Comparison of ENCODE assay signal across 25 mouse cellular contexts in genomic region chr1:160281337-160282084, GRCm38 (mm10).
DNase-seq lines count a peak whose midpoint lies in the region; ATAC-seq and TF ChIP-seq lines count a peak whose summit lies in the region.
"Had no signal": no experiment of that assay in that cellular context is flagged by ENCODE, and none has a peak within 500 bp of the region (broad histone marks: within the 10 kb centered on the region; RNA-seq: fewer than 3 reads in every experiment).

No protein-coding gene starts in this region.

- no peak overlapping the region for H3K9ac ChIP-seq in intestine, embryonic 15.5 days
- H3K9ac ChIP-seq in intestine, embryonic 16.5 days (ENCODE audit: low read depth, low read length), result no peak overlapping the region
- H3K9ac ChIP-seq in lung, embryonic 15.5 days, result no peak overlapping the region
- H3K9ac ChIP-seq in liver, embryonic 14.5 days (replicated peaks), result no peak overlapping the region
- no peak overlapping the region for H3K9ac ChIP-seq in stomach, postnatal 0 days (ENCODE audit: low read length)
- H3K9ac ChIP-seq: forebrain, embryonic 13.5 days; hindbrain, embryonic 13.5 days; limb, embryonic 15.5 days had no signal

- no peaks in the 10 kb centered on the region for H3K36me3 ChIP-seq in intestine, embryonic 15.5 days
- H3K36me3 ChIP-seq in intestine, embryonic 16.5 days (ENCODE audit: control insufficient read depth, insufficient read depth, low read length), result no peaks in the 10 kb centered on the region
- H3K36me3 ChIP-seq in lung, embryonic 15.5 days, result no peaks in the 10 kb centered on the region
- no peaks in the 10 kb centered on the region for H3K36me3 ChIP-seq in liver, embryonic 14.5 days (replicated peaks; ENCODE audit: control insufficient read depth, insufficient read depth, low read depth)
- H3K36me3 ChIP-seq in stomach, postnatal 0 days (ENCODE audit: control insufficient read depth, insufficient read depth, low read length), result no peaks in the 10 kb centered on the region
- H3K36me3 ChIP-seq: hindbrain, embryonic 13.5 days; limb, embryonic 10.5 days; limb, embryonic 15.5 days had no signal

- no peaks in the 10 kb centered on the region for H3K27me3 ChIP-seq in intestine, embryonic 15.5 days (replicated peaks)
- H3K27me3 ChIP-seq in intestine, embryonic 16.5 days (replicated peaks; ENCODE audit: control insufficient read depth, insufficient read depth, low read length), result no peaks in the 10 kb centered on the region
- H3K27me3 ChIP-seq in lung, embryonic 15.5 days, result no peaks in the 10 kb centered on the region
- no peaks in the 10 kb centered on the region for H3K27me3 ChIP-seq in liver, embryonic 14.5 days (ENCODE audit: control insufficient read depth, insufficient read depth, low read length)
- H3K27me3 ChIP-seq in stomach, postnatal 0 days (ENCODE audit: control insufficient read depth, insufficient read depth, low read length), result no peaks in the 10 kb centered on the region
- H3K27me3 ChIP-seq: forebrain, embryonic 13.5 days; hindbrain, embryonic 13.5 days; limb, embryonic 15.5 days had no signal

- TF ChIP-seq EP300 in liver, embryonic 14.5 days (IDR thresholded peaks at IDR 0.05; ENCODE audit: low read depth), result no peak
- no peak for TF ChIP-seq EP300 in stomach, postnatal 0 days (optimal IDR thresholded peaks at IDR 0.05)

- no peak overlapping the region for H3K27ac ChIP-seq in intestine, embryonic 15.5 days
- H3K27ac ChIP-seq in intestine, embryonic 16.5 days (ENCODE audit: low read length), result no peak overlapping the region
- peak overlapping the region; percentile 46; the same call in 1 of the 2 replicates for H3K27ac ChIP-seq in lung, embryonic 15.5 days
- peak overlapping the region; percentile 1 for H3K27ac ChIP-seq in liver, embryonic 14.5 days
- H3K27ac ChIP-seq in stomach, postnatal 0 days (replicated peaks), result 0 out of 2 replicates have a peak overlapping the region, but pooled peaks have one; percentile 24
- H3K27ac ChIP-seq: forebrain, embryonic 13.5 days; hindbrain, embryonic 13.5 days; limb, embryonic 10.5 days; limb, embryonic 15.5 days had no signal

- H3K9me3 ChIP-seq in intestine, embryonic 15.5 days, result no peaks in the 10 kb centered on the region
- H3K9me3 ChIP-seq in intestine, embryonic 16.5 days (ENCODE audit: control insufficient read depth, low read length), result no peaks in the 10 kb centered on the region
- no peaks in the 10 kb centered on the region for H3K9me3 ChIP-seq in lung, embryonic 15.5 days
- H3K9me3 ChIP-seq in liver, embryonic 14.5 days (ENCODE audit: control insufficient read depth, low read length), result no peaks in the 10 kb centered on the region
- H3K9me3 ChIP-seq in stomach, postnatal 0 days (ENCODE audit: control insufficient read depth, low read length), result no peaks in the 10 kb centered on the region
- H3K9me3 ChIP-seq: forebrain, embryonic 13.5 days; hindbrain, embryonic 13.5 days; limb, embryonic 10.5 days; limb, embryonic 15.5 days had no signal

- 0 out of 2 replicates have a peak, but pooled peaks cover 2% of the 10 kb centered on the region for H3K4me1 ChIP-seq in intestine, embryonic 15.5 days (replicated peaks)
- 0 out of 2 replicates have a peak, but pooled peaks cover 2% of the 10 kb centered on the region for H3K4me1 ChIP-seq in intestine, embryonic 16.5 days (ENCODE audit: control insufficient read depth, insufficient read depth, low read length)
- H3K4me1 ChIP-seq in lung, embryonic 15.5 days, result peaks cover 12% of the 10 kb centered on the region
- H3K4me1 ChIP-seq in liver, embryonic 14.5 days (replicated peaks; ENCODE audit: control insufficient read depth in 2 of 2, insufficient read depth in 2 of 2, low read length in 1 of 2), result peaks cover 12 to 27% of the 10 kb centered on the region in 2 experiments
- H3K4me1 ChIP-seq in stomach, postnatal 0 days (replicated peaks; ENCODE audit: control insufficient read depth, insufficient read depth), result no peaks in the 10 kb centered on the region
- H3K4me1 ChIP-seq: limb, embryonic 10.5 days; limb, embryonic 15.5 days had no signal

- WGBS in intestine, embryonic 15.5 days, result 30% methylated on average over 3 of the region's 3 CpGs
- 32% methylated on average over 3 of the region's 3 CpGs for WGBS in intestine, embryonic 16.5 days
- WGBS in lung, embryonic 15.5 days, result 29% methylated on average over 3 of the region's 3 CpGs
- 50% methylated on average over 3 of the region's 3 CpGs for WGBS in liver, embryonic 14.5 days (ENCODE audit: insufficient replicate concordance)
- WGBS in stomach, postnatal 0 days, result 26% methylated on average over 3 of the region's 3 CpGs

- no peak for DNase-seq in lung, adult 18-20 months
- DNase-seq in liver, embryonic 14.5 days (ENCODE audit: low read depth in 3 of 3, low spot score in 3 of 3), result no peak
- DNase-seq in stomach, postnatal 0 days (ENCODE audit: low spot score), result no peak
- DNase-seq in spleen, postnatal 4 days (ENCODE audit: low spot score in 2 of 2), result no peak
- DNase-seq in cerebellum, adult 11-12 months, result no peak
- DNase-seq: adrenal gland, postnatal 25 days; cerebellum, adult 8-10 months; cerebellum, postnatal 25 days; heart, postnatal 4 days; kidney, adult 2 months; kidney, postnatal 36 days; layer of hippocampus, postnatal 36 days; midbrain, embryonic 14.5 days; right cerebral cortex, postnatal 14 days; thymus, adult 18-20 months; thymus, postnatal 25 days had no signal

- no peak overlapping the region for H3K4me3 ChIP-seq in intestine, embryonic 15.5 days (replicated peaks)
- H3K4me3 ChIP-seq in intestine, embryonic 16.5 days (ENCODE audit: low read length), result no peak overlapping the region
- no peak overlapping the region for H3K4me3 ChIP-seq in lung, embryonic 15.5 days
- H3K4me3 ChIP-seq in liver, embryonic 14.5 days (ENCODE audit: insufficient read depth in 1 of 2, low read depth in 2 of 2, low read length in 2 of 2), result no peak overlapping the region
- no peak overlapping the region for H3K4me3 ChIP-seq in stomach, postnatal 0 days (ENCODE audit: low read depth, low read length)
- H3K4me3 ChIP-seq: forebrain, embryonic 13.5 days; hindbrain, embryonic 13.5 days; limb, embryonic 10.5 days; limb, embryonic 15.5 days had no signal

- peak; percentile 23; the same call in 1 of the 2 replicates for ATAC-seq in intestine, embryonic 15.5 days
- no peak for ATAC-seq in intestine, embryonic 16.5 days
- ATAC-seq in lung, embryonic 15.5 days (ENCODE audit: borderline replicate concordance, extremely low read depth, low FRiP score, low TSS enrichment), result peak; percentile 84
- no peak for ATAC-seq in liver, embryonic 14.5 days (ENCODE audit: insufficient read depth)
- no peak for ATAC-seq in stomach, postnatal 0 days (ENCODE audit: low FRiP score, low TSS enrichment)
- ATAC-seq: CD4-positive, CD25-positive, alpha-beta regulatory T cell, adult 4 months; forebrain, embryonic 13.5 days had no signal

- no peak for TF ChIP-seq CTCF in liver, embryonic 14.5 days (IDR thresholded peaks at IDR 0.05; ENCODE audit: low read depth)
- TF ChIP-seq CTCF in stomach, postnatal 0 days (IDR thresholded peaks at IDR 0.05; ENCODE audit: low read depth), result no peak

- no peak overlapping the region for H3K4me2 ChIP-seq in intestine, embryonic 15.5 days (replicated peaks)
- H3K4me2 ChIP-seq in intestine, embryonic 16.5 days (ENCODE audit: low read depth, low read length), result no peak overlapping the region
- no peak overlapping the region for H3K4me2 ChIP-seq in lung, embryonic 15.5 days
- peak overlapping the region; percentile 15 for H3K4me2 ChIP-seq in liver, embryonic 14.5 days (ENCODE audit: low read depth)
- no peak overlapping the region for H3K4me2 ChIP-seq in stomach, postnatal 0 days (replicated peaks; ENCODE audit: low read depth)
- H3K4me2 ChIP-seq: forebrain, embryonic 13.5 days; heart, embryonic 11.5 days; hindbrain, embryonic 13.5 days; limb, embryonic 15.5 days had no signal

Comparison
In these comparisons a context has a peak if more than half of its experiments do, and no peak if none do; other contexts are left out.
1. ATAC-seq: peak in intestine, embryonic 15.5 days (single experiment) and lung, embryonic 15.5 days (single experiment); none in intestine, embryonic 16.5 days (single experiment), liver, embryonic 14.5 days (single experiment) and stomach, postnatal 0 days (single experiment).
2. H3K27ac ChIP-seq: peak in lung, embryonic 15.5 days (single experiment), liver, embryonic 14.5 days (single experiment) and stomach, postnatal 0 days (single experiment); none in intestine, embryonic 15.5 days (single experiment) and intestine, embryonic 16.5 days (single experiment).